8 mouse cellular contexts compared by ENCODE assay signal in the genomic region with DNA sequence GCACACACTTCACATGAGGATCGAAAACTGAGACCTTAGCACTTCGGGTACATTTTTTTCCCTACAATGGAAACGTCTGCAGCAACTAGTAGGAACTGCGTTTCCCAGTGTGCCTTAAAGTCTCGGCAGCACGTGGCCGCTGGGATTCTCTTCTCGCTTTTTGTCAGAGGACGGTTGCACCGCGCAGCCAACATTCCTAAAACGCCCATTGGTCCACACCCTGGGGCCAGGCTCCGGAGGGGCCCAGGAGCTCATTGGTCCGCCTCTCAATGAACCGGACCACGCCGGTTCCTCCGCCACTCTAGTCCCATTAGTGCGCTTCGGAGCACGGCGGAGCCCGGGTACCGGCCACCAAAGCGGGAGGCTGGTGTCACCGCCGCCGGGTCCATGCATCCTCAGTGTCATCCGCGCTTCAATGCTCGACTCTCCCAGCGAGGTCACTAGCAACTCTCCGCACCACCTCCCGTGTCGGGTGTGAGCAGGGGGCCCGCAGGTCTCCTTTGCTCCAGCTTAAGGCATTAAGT. TPM values are rescaled to one million over a fixed set of nuclear protein-coding genes. Genes with fewer than 3 reads are reported as not detected.
DNase-seq lines count a peak whose midpoint lies in the region; ATAC-seq and TF ChIP-seq lines count a peak whose summit lies in the region.

No protein-coding gene starts in this region.

- intact Hi-C loops in heart, adult 2 months (cut with DNase I) = loop anchor here (2.0 kb wide), 1 partner anchor 42 kb away; the partner anchor contains the start of gene Gtf3c6

- peak overlapping the region; percentile 97 for H3K9ac ChIP-seq in embryonic facial prominence, embryonic 13.5 days
- peak overlapping the region; percentile 99 for H3K9ac ChIP-seq in heart, adult 2 months (ENCODE audit: low read depth, low read length)
- H3K9ac ChIP-seq in limb, embryonic 12.5 days (replicated peaks) = peak overlapping the region; percentile 97
- H3K9ac ChIP-seq in midbrain, embryonic 14.5 days (replicated peaks; ENCODE audit: low read length) = peak overlapping the region; percentile 84

- peak overlapping the region; percentile 77 for H3K4me2 ChIP-seq in embryonic facial prominence, embryonic 13.5 days
- H3K4me2 ChIP-seq in limb, embryonic 12.5 days = peak overlapping the region; percentile 76
- peak overlapping the region; percentile 73 for H3K4me2 ChIP-seq in midbrain, embryonic 14.5 days (ENCODE audit: low read length)

- peak overlapping the region; percentile 94 for H3K27ac ChIP-seq in embryonic facial prominence, embryonic 13.5 days
- peak overlapping the region; percentile 75 for H3K27ac ChIP-seq in heart, adult 2 months
- peak overlapping the region; percentile 94 for H3K27ac ChIP-seq in limb, embryonic 12.5 days
- H3K27ac ChIP-seq in midbrain, embryonic 14.5 days (replicated peaks; ENCODE audit: low read depth, low read length) = peak overlapping the region; percentile 89
- H3K27ac ChIP-seq in spleen, adult 2 months (ENCODE audit: insufficient read depth, low read length) = peak overlapping the region; percentile 17; the same call in 1 of the 2 replicates

- TF ChIP-seq EP300 in heart, adult 2 months (IDR thresholded peaks at IDR 0.05; ENCODE audit: insufficient read depth, low read depth, low read length) = no peak

- under 1% methylated on average over 36 of the region's 36 CpGs for WGBS in embryonic facial prominence, embryonic 13.5 days
- under 1% methylated on average over 36 of the region's 36 CpGs for WGBS in heart, adult 2 months
- WGBS in limb, embryonic 12.5 days = under 1% methylated on average over 36 of the region's 36 CpGs
- WGBS in midbrain, embryonic 14.5 days = under 1% methylated on average over 36 of the region's 36 CpGs
- WGBS in spleen, adult 2 months = under 1% methylated on average over 36 of the region's 36 CpGs

- peak; percentile 53; the same call in 1 of the 2 replicates for ATAC-seq in embryonic facial prominence, embryonic 13.5 days (ENCODE audit: insufficient number of reproducible peaks, insufficient read depth, low FRiP score, low TSS enrichment, low read depth)
- ATAC-seq in limb, embryonic 12.5 days (ENCODE audit: insufficient number of reproducible peaks, insufficient read depth, low FRiP score, low TSS enrichment, low read depth) = peak; percentile 73
- ATAC-seq in midbrain, embryonic 14.5 days (ENCODE audit: low FRiP score, low TSS enrichment) = peak; percentile 69

- H3K9me3 ChIP-seq in embryonic facial prominence, embryonic 13.5 days = no peaks in the 10 kb centered on the region
- no peaks in the 10 kb centered on the region for H3K9me3 ChIP-seq in limb, embryonic 12.5 days
- no peaks in the 10 kb centered on the region for H3K9me3 ChIP-seq in midbrain, embryonic 14.5 days (ENCODE audit: control insufficient read depth, low read length)

- peak; percentile 88 for DNase-seq in 416B (ENCODE audit: low read depth)
- DNase-seq in adrenal gland, postnatal 4 days (ENCODE audit: low spot score in 2 of 2) = peak; percentile 60 to 61
- peak; percentile 84 to 88 for DNase-seq in heart, adult 2 months
- peak; percentile 83 for DNase-seq in kidney, adult 8-10 months
- DNase-seq in midbrain, embryonic 14.5 days = peak; percentile 89
- peak in 1 of 2 experiments; percentile 36 for DNase-seq in spleen, adult 2 months (ENCODE audit: low read depth in 1 of 2, low spot score in 2 of 2)

- TF ChIP-seq POLR2A in heart, adult 2 months (IDR thresholded peaks at IDR 0.05; ENCODE audit: insufficient read depth, low read depth, low read length) = peak; percentile 73
- TF ChIP-seq POLR2A in spleen, adult 2 months (IDR thresholded peaks at IDR 0.05; ENCODE audit: low read depth, low read length) = no peak

- peak overlapping the region; percentile 98 for H3K4me3 ChIP-seq in embryonic facial prominence, embryonic 13.5 days
- H3K4me3 ChIP-seq in heart, adult 2 months = peak overlapping the region; percentile 84
- peak overlapping the region; percentile 98 for H3K4me3 ChIP-seq in limb, embryonic 12.5 days (replicated peaks)
- peak overlapping the region; percentile 91 for H3K4me3 ChIP-seq in midbrain, embryonic 14.5 days (replicated peaks; ENCODE audit: low read depth, low read length)
- H3K4me3 ChIP-seq in spleen, adult 2 months (ENCODE audit: extremely low read depth, insufficient read depth, insufficient read length) = peak overlapping the region; percentile 87

- H3K27me3 ChIP-seq in embryonic facial prominence, embryonic 13.5 days = no peaks in the 10 kb centered on the region
- H3K27me3 ChIP-seq in heart, adult 2 months (ENCODE audit: control insufficient read depth, insufficient read depth, low read length) = no peaks in the 10 kb centered on the region
- no peaks in the 10 kb centered on the region for H3K27me3 ChIP-seq in limb, embryonic 12.5 days
- no peaks in the 10 kb centered on the region for H3K27me3 ChIP-seq in midbrain, embryonic 14.5 days (ENCODE audit: control insufficient read depth, insufficient read depth, low read length)
- no peaks in the 10 kb centered on the region for H3K27me3 ChIP-seq in spleen, adult 2 months (ENCODE audit: control insufficient read depth, insufficient read depth, low read length)

- TF ChIP-seq CTCF in heart, adult 2 months (IDR thresholded peaks at IDR 0.05) = no peak
- no peak for TF ChIP-seq CTCF in spleen, adult 2 months (IDR thresholded peaks at IDR 0.05; ENCODE audit: extremely low read depth, insufficient read depth, insufficient read length, insufficient replicate concordance)

- no peaks in the 10 kb centered on the region; the same call in 1 of the 2 replicates for H3K36me3 ChIP-seq in embryonic facial prominence, embryonic 13.5 days
- H3K36me3 ChIP-seq in heart, adult 2 months (ENCODE audit: control insufficient read depth, insufficient read depth, low read length) = peaks cover 21% of the 10 kb centered on the region
- peaks cover 6% of the 10 kb centered on the region; the same call in 1 of the 2 replicates for H3K36me3 ChIP-seq in limb, embryonic 12.5 days
- H3K36me3 ChIP-seq in midbrain, embryonic 14.5 days (ENCODE audit: control insufficient read depth, insufficient read depth, low read length) = no peaks in the 10 kb centered on the region
- H3K36me3 ChIP-seq in spleen, adult 2 months (ENCODE audit: control insufficient read depth, insufficient read depth, low read length) = no peaks in the 10 kb centered on the region

- H3K4me1 ChIP-seq in embryonic facial prominence, embryonic 13.5 days = peaks cover 26% of the 10 kb centered on the region
- peaks cover 3% of the 10 kb centered on the region for H3K4me1 ChIP-seq in heart, adult 2 months (ENCODE audit: control insufficient read depth, insufficient read depth, low read length)
- H3K4me1 ChIP-seq in limb, embryonic 12.5 days (replicated peaks) = peaks cover 15% of the 10 kb centered on the region
- peaks cover 15% of the 10 kb centered on the region for H3K4me1 ChIP-seq in midbrain, embryonic 14.5 days (ENCODE audit: control insufficient read depth, insufficient read depth, low read length)
- H3K4me1 ChIP-seq in spleen, adult 2 months (ENCODE audit: control insufficient read depth, insufficient read depth, insufficient read length) = peaks cover 2% of the 10 kb centered on the region

- H3K79me2 ChIP-seq in heart, adult 2 months (replicated peaks; ENCODE audit: control insufficient read depth, insufficient read depth, low read length) = peaks cover 8% of the 10 kb centered on the region

RNA-seq across cellular contexts. Expression of gene Amd1, which starts 1.3 kb away (rescaled TPM):
- total RNA-seq in adrenal gland, postnatal 4 days (2021) = 10 to 100 TPM; 42.2 to 43.5 TPM
- 53.7 and 61.7 TPM in 2 replicates for polyA plus RNA-seq in embryonic facial prominence, embryonic 13.5 days (2015; fragmentation: Nextera tagmentation; extraction: Ambion mirVana)
- total RNA-seq in heart, adult 2 months (2021) = 100 to 1,000 TPM in 1 of 2 experiments, 10 to 100 TPM in 1; 98.5 to 114 TPM
- 26.1 and 83.2 TPM in 2 replicates for polyA plus RNA-seq in heart, adult 2 months (2012; rRNA removed)
- polyA plus RNA-seq in limb, embryonic 12.5 days (2016; fragmentation: Nextera tagmentation; extraction: Ambion mirVana) = 72.5 and 72.6 TPM in 2 replicates
- polyA plus RNA-seq in midbrain, embryonic 14.5 days (2014; fragmentation: Nextera tagmentation; extraction: Ambion mirVana) = 37.4 and 46.0 TPM in 2 replicates
- 4.1 and 5.3 TPM in 2 replicates for polyA plus RNA-seq in spleen, adult 2 months (2012; rRNA removed)

RNA-seq across cellular contexts. Expression of gene Cdk19, which starts 38.7 kb away (rescaled TPM):
- 10 to 100 TPM; 19.7 to 20.2 TPM for total RNA-seq in adrenal gland, postnatal 4 days (2021)
- polyA plus RNA-seq in embryonic facial prominence, embryonic 13.5 days (2015; fragmentation: Nextera tagmentation; extraction: Ambion mirVana) = 12.0 and 13.1 TPM in 2 replicates
- total RNA-seq in heart, adult 2 months (2021) = 10 to 100 TPM; 11.5 to 15.2 TPM
- polyA plus RNA-seq in heart, adult 2 months (2012; rRNA removed) = 5.2 and 8.6 TPM in 2 replicates
- 15.7 and 16.3 TPM in 2 replicates for polyA plus RNA-seq in limb, embryonic 12.5 days (2016; fragmentation: Nextera tagmentation; extraction: Ambion mirVana)
- 9.4 and 13.1 TPM in 2 replicates for polyA plus RNA-seq in midbrain, embryonic 14.5 days (2014; fragmentation: Nextera tagmentation; extraction: Ambion mirVana)
- polyA plus RNA-seq in spleen, adult 2 months (2012; rRNA removed) = 10.7 and 12.6 TPM in 2 replicates

RNA-seq across cellular contexts. Expression of gene Gtf3c6, which starts 42.8 kb away (rescaled TPM):
- 10 to 100 TPM; 42.6 to 46.6 TPM for total RNA-seq in adrenal gland, postnatal 4 days (2021)
- polyA plus RNA-seq in embryonic facial prominence, embryonic 13.5 days (2015; fragmentation: Nextera tagmentation; extraction: Ambion mirVana) = 109 and 127 TPM in 2 replicates
- 10 to 100 TPM; 21.0 to 23.9 TPM for total RNA-seq in heart, adult 2 months (2021)
- 10.5 and 17.4 TPM in 2 replicates for polyA plus RNA-seq in heart, adult 2 months (2012; rRNA removed)
- 158 and 163 TPM in 2 replicates for polyA plus RNA-seq in limb, embryonic 12.5 days (2016; fragmentation: Nextera tagmentation; extraction: Ambion mirVana)
- polyA plus RNA-seq in midbrain, embryonic 14.5 days (2014; fragmentation: Nextera tagmentation; extraction: Ambion mirVana) = 86.6 and 91.5 TPM in 2 replicates
- polyA plus RNA-seq in spleen, adult 2 months (2012; rRNA removed) = 2.9 and 3.4 TPM in 2 replicates

RNA-seq across cellular contexts. Expression of gene Rpf2, which starts 53.9 kb away (rescaled TPM):
- 10 to 100 TPM; 23.3 to 26.4 TPM for total RNA-seq in adrenal gland, postnatal 4 days (2021)
- polyA plus RNA-seq in embryonic facial prominence, embryonic 13.5 days (2015; fragmentation: Nextera tagmentation; extraction: Ambion mirVana) = 68.7 and 70.3 TPM in 2 replicates
- total RNA-seq in heart, adult 2 months (2021) = 10 to 100 TPM in 1 of 2 experiments, 1 to 10 TPM in 1; 9.4 to 12.4 TPM
- polyA plus RNA-seq in heart, adult 2 months (2012; rRNA removed) = 2.5 and 5.4 TPM in 2 replicates
- 67.4 and 76.2 TPM in 2 replicates for polyA plus RNA-seq in limb, embryonic 12.5 days (2016; fragmentation: Nextera tagmentation; extraction: Ambion mirVana)
- polyA plus RNA-seq in midbrain, embryonic 14.5 days (2014; fragmentation: Nextera tagmentation; extraction: Ambion mirVana) = 68.2 and 73.7 TPM in 2 replicates
- polyA plus RNA-seq in spleen, adult 2 months (2012; rRNA removed) = 1.0 and 1.2 TPM in 2 replicates

Comparison
In these comparisons a context has a peak if more than half of its experiments do, and no peak if none do; other contexts are left out.
1. H3K27ac ChIP-seq: peak in every context shown above with its lines; median percentile 94 in embryonic facial prominence, embryonic 13.5 days; 94 in limb, embryonic 12.5 days; 89 in midbrain, embryonic 14.5 days; 75 in heart, adult 2 months; 17 in spleen, adult 2 months.